Mouse (Mus musculus) left cerebral cortex, adult 2 months (tissue): ENCODE results near the gene Slx4ip. TPM values are rescaled to one million over a fixed set of nuclear protein-coding genes. Genes with fewer than 3 reads are reported as not detected.
A peak's percentile ranks its signal among the peaks of the same experiment; 100 is the strongest.

Experiments
- DNase-seq, 2 experiments: peaks; one replicate each; pipeline ENCODE4 v3.0.0; 2021 to 2022; ENCODE audit warnings: low spot score in 2 of 2, mixed read lengths in 1 of 2; ENCODE audit errors: extremely low spot score in 1 of 2
- H3K27ac ChIP-seq: fragments of 200-600 bp; 2 replicates; pipeline ENCODE4 v1.8.1; 2022
- H3K4me3 ChIP-seq: fragments of 200-600 bp; 2 replicates; pipeline ENCODE4 v1.8.1; 2022
- CTCF ChIP-seq: fragments of 200-600 bp; IDR thresholded peaks from 2 replicates; pipeline ENCODE4 v1.8.1; 2022; ENCODE audit warnings: antibody characterized with exemption, mild to moderate bottlenecking, moderate library complexity
- intact Hi-C: fragments of 180-260 bp; cut with DNase I; formaldehyde crosslinking; loops from one replicate; pipeline ENCODE4 v1.15.1; 2025
- total RNA-seq, 2 experiments: library from RNA; stranded (reverse); gene quantifications; 2 replicates each; pipeline ENCODE4 v1.2.3; 2021

Slx4ip gene
- total RNA-seq, 2 experiments from 2014 or later = 8.2 to 8.3 TPM

- H3K4me3 ChIP-seq = no peak overlapping the region
- no peak overlapping the region for H3K27ac ChIP-seq
- intact Hi-C loops = loop anchor here (10.0 kb wide), 1 partner anchor 1243 kb away; the partner anchor contains the start of gene Btbd3
- DNase-seq = no peak
- no peak for TF ChIP-seq CTCF
Measured at GRCm38 (mm10) chr2:137011980-137012379, 121.0 kb downstream of the Slx4ip start.

- intact Hi-C loops = loop anchor here (10.0 kb wide), 1 partner anchor 1242 kb away; the partner anchor contains the start of gene Btbd3
- Histone ChIP-seq H3K27ac (no peak overlapping the region), H3K4me3 (no peak overlapping the region)
- no peak for TF ChIP-seq CTCF
- DNase-seq = no peak
Measured at GRCm38 (mm10) chr2:137013151-137013550, 122.1 kb downstream of the Slx4ip start.

GRCm38 (mm10) chr2:137013811-137014350 is 122.9 kb downstream of the Slx4ip start:
- intact Hi-C loops = loop anchor here (10.0 kb wide), 1 partner anchor 1241 kb away; the partner anchor contains the start of gene Btbd3
- Histone ChIP-seq H3K4me3 (no peak overlapping the region), H3K27ac (no peak overlapping the region)
- TF ChIP-seq CTCF = no peak
- DNase-seq = no peak

- no peak overlapping the region for H3K4me3 ChIP-seq
- intact Hi-C loops = loop anchor here (10.0 kb wide), 1 partner anchor 1240 kb away; the partner anchor contains the start of gene Btbd3
- no peak for DNase-seq
- peak; percentile 21 for TF ChIP-seq CTCF
- no peak overlapping the region for H3K27ac ChIP-seq
Measured at GRCm38 (mm10) chr2:137014423-137014822, 123.4 kb downstream of the Slx4ip start.

- Histone ChIP-seq H3K27ac (no peak overlapping the region), H3K4me3 (no peak overlapping the region)
- no peak for DNase-seq
- no peak for TF ChIP-seq CTCF
- intact Hi-C loops = no loop called here
Measured at GRCm38 (mm10) chr2:137044122-137044521, 153.1 kb downstream of the Slx4ip start.

GRCm38 (mm10) chr2:137049367-137049766 is 158.3 kb downstream of the Slx4ip start:
- no peak for DNase-seq
- H3K27ac ChIP-seq = no peak overlapping the region
- H3K4me3 ChIP-seq = no peak overlapping the region
- intact Hi-C loops = no loop called here
- TF ChIP-seq CTCF = no peak

- intact Hi-C loops = no loop called here
- no peak for TF ChIP-seq CTCF
- H3K27ac ChIP-seq = no peak overlapping the region
Measured at GRCm38 (mm10) chr2:137049906-137050305, 158.9 kb downstream of the Slx4ip start.

GRCm38 (mm10) chr2:137063829-137064228 is 172.8 kb downstream of the Slx4ip start:
- intact Hi-C loops = no loop called here
- TF ChIP-seq CTCF = no peak
- Histone ChIP-seq H3K27ac (no peak overlapping the region), H3K4me3 (no peak overlapping the region)
- DNase-seq = no peak

More at GRCm38 (mm10) chr2:137049906-137050305, 158.9 kb downstream of the Slx4ip start:
- H3K4me3 ChIP-seq = no peak overlapping the region
- no peak for DNase-seq

- Histone ChIP-seq H3K27ac (no peak overlapping the region), H3K4me3 (no peak overlapping the region)
- intact Hi-C loops = no loop called here
- DNase-seq = no peak
- no peak for TF ChIP-seq CTCF
Measured at GRCm38 (mm10) chr2:137064513-137064912, 173.5 kb downstream of the Slx4ip start.

- no peak for TF ChIP-seq CTCF
- H3K27ac ChIP-seq = no peak overlapping the region
- intact Hi-C loops = no loop called here
- no peak overlapping the region for H3K4me3 ChIP-seq
- no peak for DNase-seq
Measured at GRCm38 (mm10) chr2:137067479-137068110, 176.6 kb downstream of the Slx4ip start.

- DNase-seq = no peak
- intact Hi-C loops = no loop called here
- TF ChIP-seq CTCF = no peak
- H3K4me3 ChIP-seq = no peak overlapping the region
- no peak overlapping the region for H3K27ac ChIP-seq
Measured at GRCm38 (mm10) chr2:137073473-137074312, 182.7 kb downstream of the Slx4ip start.

- no peak overlapping the region for H3K4me3 ChIP-seq
- no peak overlapping the region for H3K27ac ChIP-seq
- no peak for DNase-seq
- TF ChIP-seq CTCF = no peak
- intact Hi-C loops = no loop called here
Measured at GRCm38 (mm10) chr2:137074313-137074620, 183.2 kb downstream of the Slx4ip start.
